Mouse (Mus musculus) midbrain, embryonic 16.5 days (tissue): ENCODE data around the gene Daxx. TPM values are rescaled to one million over a fixed set of nuclear protein-coding genes. Genes with fewer than 3 reads are reported as not detected.

Source experiments
- microRNA-seq: library from miRNA; unstranded; fragments of <30 nt; microRNA quantifications from one replicate; pipeline ENCODE4, GENCODE M21; 2017
- polyA plus RNA-seq: library from polyadenylated mRNA; unstranded; fragments of >200 nt; fragmentation: Nextera tagmentation; extraction: Ambion mirVana; gene quantifications from 2 replicates; pipeline ENCODE4 v1.2.1, GENCODE M21; 2015

Gene Daxx
- polyA plus RNA-seq, 1 experiment from 2014 or later: 59.7 TPM

Small RNA genes lying within 50 kb of the gene (microRNA-seq; reads per million reads assigned to microRNA genes)
- gene Gm27740: not detected

Other genes with a start within 250 kb of the Daxx start
- 190 and 198 TPM in 2 replicates for gene Hnrnpm, start 222.6 kb upstream of the Daxx start, polyA plus RNA-seq
- 62.9 and 74.6 TPM in 2 replicates for gene March2, start 190.7 kb upstream of the Daxx start, polyA plus RNA-seq
- gene Rab11b, start 148.9 kb upstream of the Daxx start, polyA plus RNA-seq: 503 and 519 TPM in 2 replicates
- gene Angptl4, start 127.6 kb upstream of the Daxx start, polyA plus RNA-seq: 16.8 and 17.4 TPM in 2 replicates
- gene Kank3, start 98.9 kb upstream of the Daxx start, polyA plus RNA-seq: 49.0 and 52.6 TPM in 2 replicates
- gene Rps28, start 84.9 kb upstream of the Daxx start, polyA plus RNA-seq: 407 and 416 TPM in 2 replicates
- gene Ndufa7, start 84.8 kb upstream of the Daxx start, polyA plus RNA-seq: 428 and 439 TPM in 2 replicates
- 49.9 and 52.4 TPM in 2 replicates for gene Cd320, start 66.3 kb upstream of the Daxx start, polyA plus RNA-seq
- gene Gm7029, start 35.6 kb upstream of the Daxx start, polyA plus RNA-seq: not detected in 2 replicates
- 1.4 and 2.8 TPM in 2 replicates for gene Kifc1, start 18.8 kb upstream of the Daxx start, polyA plus RNA-seq
- 0.36 and 0.55 TPM in 2 replicates for gene Platr17, start 4.3 kb upstream of the Daxx start, polyA plus RNA-seq
- 21.1 and 26.1 TPM in 2 replicates for gene Tapbp, start 6.5 kb downstream of the Daxx start, polyA plus RNA-seq
- gene Zbtb22, start 6.5 kb downstream of the Daxx start, polyA plus RNA-seq: 16.8 TPM in 2 replicates
- 54.9 and 57.2 TPM in 2 replicates for gene Rgl2, start 20.1 kb downstream of the Daxx start, polyA plus RNA-seq
- gene Pfdn6, start 30.9 kb downstream of the Daxx start, polyA plus RNA-seq: 186 and 191 TPM in 2 replicates
- gene Wdr46, start 31.2 kb downstream of the Daxx start, polyA plus RNA-seq: 19.2 TPM in 2 replicates
- gene B3galt4, start 42.1 kb downstream of the Daxx start, polyA plus RNA-seq: 15.2 and 16.6 TPM in 2 replicates
- gene Vps52, start 46.4 kb downstream of the Daxx start, polyA plus RNA-seq: 78.3 and 80.5 TPM in 2 replicates
- gene Rps18, start 46.6 kb downstream of the Daxx start, polyA plus RNA-seq: 620 and 627 TPM in 2 replicates
- gene H2-K1, start 90.9 kb downstream of the Daxx start, polyA plus RNA-seq: 11.0 and 13.1 TPM in 2 replicates
- 17.9 and 18.2 TPM in 2 replicates for gene Ring1, start 115.3 kb downstream of the Daxx start, polyA plus RNA-seq
- 60.1 and 61.3 TPM in 2 replicates for gene H2-Ke6, start 118.6 kb downstream of the Daxx start, polyA plus RNA-seq
- 163 and 175 TPM in 2 replicates for gene Slc39a7, start 122.3 kb downstream of the Daxx start, polyA plus RNA-seq
- gene Rxrb, start 122.4 kb downstream of the Daxx start, polyA plus RNA-seq: 54.0 and 55.9 TPM in 2 replicates
- gene Col11a2, start 130.0 kb downstream of the Daxx start, polyA plus RNA-seq: 3.6 and 4.4 TPM in 2 replicates
- 0.16 TPM in 1 of 2 replicates, not detected in the other for gene H2-Oa, start 182.9 kb downstream of the Daxx start, polyA plus RNA-seq
- 22.5 and 22.7 TPM in 2 replicates for gene H2-DMa, start 210.1 kb downstream of the Daxx start, polyA plus RNA-seq
- 117 and 126 TPM in 2 replicates for gene Brd2, start 213.2 kb downstream of the Daxx start, polyA plus RNA-seq
- gene H2-DMb2, start 233.9 kb downstream of the Daxx start, polyA plus RNA-seq: 0.49 and 0.53 TPM in 2 replicates
- 0.69 and 0.88 TPM in 2 replicates for gene H2-DMb1, start 243.7 kb downstream of the Daxx start, polyA plus RNA-seq